Mouse (Mus musculus) ES-E14 (cell line): ENCODE data around the gene Grap.

Experiments used
- CHD2 ChIP-seq: IDR thresholded peaks from 2 replicates; pipeline ENCODE4 v1.6.1; 2014; ENCODE audit warnings: mild to moderate bottlenecking, low read depth, low read length, inconsistent platforms
- ZC3H11A ChIP-seq: IDR thresholded peaks from 2 replicates; pipeline ENCODE4 v1.6.1; 2012; ENCODE audit warnings: low read depth, mild to moderate bottlenecking, inconsistent platforms, low read length, borderline replicate concordance

GRCm38 (mm10) chr11:61617293-61617975, 35.6 kb upstream of the Grap start:
- TF ChIP-seq CHD2: no peak
- TF ChIP-seq ZC3H11A: no peak
